Mouse (Mus musculus): ENCODE data around the gene Larp4b. TPM values are rescaled to one million over a fixed set of nuclear protein-coding genes. Genes with fewer than 3 reads are reported as not detected.

Gene Larp4b
- polyA plus RNA-seq, 1 experiment from 2014 or later = 25.9 TPM

DNA sequence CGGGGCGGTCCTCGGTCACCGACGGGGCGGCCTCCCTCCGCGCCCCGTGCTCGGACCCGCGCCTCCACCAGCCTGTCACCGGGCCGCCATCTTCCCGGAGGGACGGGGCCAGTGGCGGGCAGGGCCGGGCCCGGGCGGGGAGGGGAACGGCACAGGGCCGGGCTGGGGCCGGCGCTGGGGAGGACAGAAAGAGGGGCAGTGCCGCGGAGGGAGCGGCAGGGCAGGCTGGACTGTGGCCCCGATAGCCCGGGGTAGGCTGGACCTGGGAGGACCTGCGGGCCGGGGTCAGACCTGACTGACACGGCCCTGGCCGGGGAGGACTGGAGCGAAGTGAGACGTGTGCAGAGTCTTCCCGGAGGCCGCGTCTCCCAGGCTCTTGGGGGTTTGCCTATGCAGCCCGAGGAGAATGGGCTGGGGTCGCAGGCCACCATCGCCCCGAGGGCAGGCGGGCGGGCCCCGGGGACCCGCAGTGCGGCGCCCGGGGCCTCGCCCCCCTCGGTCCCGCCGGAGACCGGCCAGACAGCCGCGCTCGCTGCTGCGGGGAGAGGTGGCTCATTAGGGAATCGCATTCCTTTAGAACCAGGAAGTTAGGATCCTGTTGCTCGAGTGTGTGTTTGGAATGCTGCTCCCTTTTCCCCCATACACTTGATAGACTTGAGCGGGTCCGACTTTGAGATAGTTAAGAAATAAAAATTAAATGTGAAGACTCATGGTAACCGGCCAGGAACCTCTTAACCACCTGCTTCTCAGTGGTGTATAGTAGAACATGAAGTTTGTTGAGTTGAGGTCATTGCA is 702 bp downstream of the Larp4b start:
- under 1% methylated on average over 63 of the region's 63 CpGs for WGBS
- DNase-seq (ENCODE audit: low spot score) = peak; percentile 61
- Histone ChIP-seq H3K9me3 (no peaks in the 10 kb centered on the region), H3K27ac (peak overlapping the region; percentile 95), H3K27me3 (ENCODE audit: insufficient read depth, poor library complexity, severe bottlenecking) (no peaks in the 10 kb centered on the region), H3K4me3 (peak overlapping the region; percentile 100), H3K36me3 (no peaks in the 10 kb centered on the region), H3K4me1 (replicated peaks) (peaks cover 22% of the 10 kb centered on the region)

GRCm38 (mm10) chr13:9099289-9099688 is 5.6 kb downstream of the Larp4b start:
- Histone ChIP-seq H3K4me1 (replicated peaks) (peaks cover 19% of the 10 kb centered on the region), H3K27ac (no peak overlapping the region), H3K4me3 (no peak overlapping the region), H3K36me3 (no peaks in the 10 kb centered on the region), H3K9me3 (no peaks in the 10 kb centered on the region), H3K27me3 (ENCODE audit: insufficient read depth, poor library complexity, severe bottlenecking) (no peaks in the 10 kb centered on the region)
- 78% methylated on average over 5 of the region's 5 CpGs for WGBS
- DNase-seq (ENCODE audit: low spot score) = no peak

GRCm38 (mm10) chr13:9100517-9100916 is 6.8 kb downstream of the Larp4b start:
- Histone ChIP-seq H3K27me3 (ENCODE audit: insufficient read depth, poor library complexity, severe bottlenecking) (no peaks in the 10 kb centered on the region), H3K36me3 (no peaks in the 10 kb centered on the region), H3K4me3 (no peak overlapping the region), H3K9me3 (no peaks in the 10 kb centered on the region), H3K4me1 (replicated peaks) (peaks cover 7% of the 10 kb centered on the region), H3K27ac (no peak overlapping the region)
- WGBS = 91% methylated on average over 2 of the region's 2 CpGs
- no peak for DNase-seq (ENCODE audit: low spot score)

DNA sequence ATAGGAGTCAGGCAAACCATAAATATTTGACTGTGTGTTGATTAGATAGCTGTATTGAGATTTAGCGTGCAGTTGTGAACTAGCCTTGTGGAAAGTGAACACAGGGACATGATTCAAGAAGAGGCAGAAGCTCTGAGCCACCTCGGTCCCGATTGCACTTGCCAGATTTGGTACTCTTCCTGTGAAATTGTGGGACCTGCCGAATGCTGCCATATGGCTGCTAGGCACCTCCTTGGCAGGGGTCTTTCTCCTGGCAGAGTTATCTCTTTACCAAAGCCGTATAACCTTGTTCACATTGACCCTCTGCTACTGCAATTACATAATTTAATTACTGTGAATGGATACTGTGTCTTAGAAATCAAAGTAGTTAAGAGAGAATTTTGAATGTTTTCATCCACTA is 12.6 kb downstream of the Larp4b start:
- Histone ChIP-seq H3K4me3 (no peak overlapping the region), H3K9me3 (no peaks in the 10 kb centered on the region), H3K27me3 (ENCODE audit: insufficient read depth, poor library complexity, severe bottlenecking) (no peaks in the 10 kb centered on the region), H3K4me1 (replicated peaks) (no peaks in the 10 kb centered on the region; the same call in 1 of the 2 replicates), H3K36me3 (0 out of 2 replicates have a peak, but pooled peaks cover 5% of the 10 kb centered on the region), H3K27ac (no peak overlapping the region)
- no peak for DNase-seq (ENCODE audit: low spot score)
- 88% methylated on average over 5 of the region's 5 CpGs for WGBS

GRCm38 (mm10) chr13:9106992-9107858 is 13.5 kb downstream of the Larp4b start:
- Histone ChIP-seq H3K27me3 (ENCODE audit: insufficient read depth, poor library complexity, severe bottlenecking) (no peaks in the 10 kb centered on the region), H3K27ac (no peak overlapping the region), H3K4me1 (replicated peaks) (no peaks in the 10 kb centered on the region; the same call in 1 of the 2 replicates), H3K9me3 (no peaks in the 10 kb centered on the region), H3K36me3 (0 out of 2 replicates have a peak, but pooled peaks cover 9% of the 10 kb centered on the region), H3K4me3 (no peak overlapping the region)
- WGBS = 83% methylated on average over 2 of the region's 2 CpGs
- no peak for DNase-seq (ENCODE audit: low spot score)

DNA sequence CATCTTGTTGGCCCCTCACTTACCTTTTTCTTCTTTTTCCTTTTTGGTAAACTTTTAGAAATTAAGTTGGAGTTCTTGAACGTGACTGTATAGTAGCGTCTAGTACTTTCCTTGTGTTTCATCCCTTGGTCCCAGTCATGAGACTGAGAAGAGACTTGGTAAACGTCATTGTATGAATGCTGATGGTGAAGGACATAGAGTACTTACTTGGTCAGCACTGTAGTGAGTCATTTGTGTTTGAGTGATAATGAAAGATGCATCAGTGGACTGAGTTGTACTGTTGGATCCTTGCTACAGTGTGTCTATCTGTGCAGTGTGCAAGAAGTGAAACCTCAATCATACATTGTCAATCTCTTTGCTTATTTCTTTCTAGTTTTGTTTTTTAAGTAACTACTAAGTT is 20.1 kb downstream of the Larp4b start:
- 94% methylated on average over 3 of the region's 3 CpGs for WGBS
- no peak overlapping the region for H3K27ac ChIP-seq
- no peaks in the 10 kb centered on the region for H3K4me1 ChIP-seq (replicated peaks)
- H3K4me3 ChIP-seq = no peak overlapping the region
- no peaks in the 10 kb centered on the region for H3K27me3 ChIP-seq (ENCODE audit: insufficient read depth, poor library complexity, severe bottlenecking)
- DNase-seq (ENCODE audit: low spot score) = no peak
- H3K9me3 ChIP-seq = no peaks in the 10 kb centered on the region
- H3K36me3 ChIP-seq = peaks cover 18% of the 10 kb centered on the region; the same call in 1 of the 2 replicates

DNA sequence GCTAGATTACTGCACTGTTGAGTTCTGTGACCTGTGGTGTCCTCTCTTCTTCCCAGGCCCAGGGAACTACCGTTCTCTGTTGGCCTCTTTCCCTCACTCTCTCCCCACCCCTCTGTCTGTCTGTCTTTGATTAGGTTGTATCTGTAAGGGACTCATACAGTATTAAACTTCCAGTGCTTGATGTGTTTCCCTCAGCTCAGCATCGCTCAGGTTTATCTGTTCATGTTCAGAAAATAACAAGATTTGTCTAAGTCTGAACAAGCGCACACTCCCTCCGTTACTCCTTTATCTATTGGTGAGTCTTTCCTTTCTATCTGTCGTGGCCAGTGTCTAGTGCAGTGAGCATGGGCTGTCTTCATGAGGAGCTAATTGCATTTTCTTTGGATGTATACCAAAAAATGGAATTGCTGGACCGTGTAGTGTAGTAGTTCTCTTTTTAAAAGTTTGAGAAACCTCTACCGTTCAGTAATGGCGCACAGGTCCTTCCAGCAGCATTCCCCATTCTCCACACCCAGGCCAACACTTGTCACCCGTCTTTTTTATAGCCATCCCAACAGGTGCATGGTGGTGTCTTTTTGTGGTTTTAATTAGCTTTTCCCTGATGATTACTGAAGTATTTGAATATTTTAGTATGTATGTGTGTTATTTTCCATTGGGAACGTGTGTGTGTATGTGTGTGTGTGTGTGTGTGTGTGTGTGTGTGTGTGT is 27.3 kb downstream of the Larp4b start:
- no peak overlapping the region for H3K27ac ChIP-seq
- peaks cover 56% of the 10 kb centered on the region for H3K36me3 ChIP-seq
- DNase-seq (ENCODE audit: low spot score) = no peak
- H3K4me3 ChIP-seq = no peak overlapping the region
- no peaks in the 10 kb centered on the region for H3K4me1 ChIP-seq (replicated peaks)
- WGBS = 89% methylated on average over 10 of the region's 10 CpGs
- H3K9me3 ChIP-seq = no peaks in the 10 kb centered on the region
- no peaks in the 10 kb centered on the region for H3K27me3 ChIP-seq (ENCODE audit: insufficient read depth, poor library complexity, severe bottlenecking)

GRCm38 (mm10) chr13:9122045-9122444 is 28.4 kb downstream of the Larp4b start:
- no peaks in the 10 kb centered on the region for H3K9me3 ChIP-seq
- no peak for DNase-seq (ENCODE audit: low spot score)
- no peak overlapping the region for H3K27ac ChIP-seq

GRCm38 (mm10) chr13:9125193-9125592 is 31.5 kb downstream of the Larp4b start:
- Histone ChIP-seq H3K27ac (no peak overlapping the region), H3K4me3 (no peak overlapping the region), H3K9me3 (no peaks in the 10 kb centered on the region), H3K27me3 (ENCODE audit: insufficient read depth, poor library complexity, severe bottlenecking) (no peaks in the 10 kb centered on the region), H3K36me3 (peaks cover 79% of the 10 kb centered on the region), H3K4me1 (replicated peaks) (no peaks in the 10 kb centered on the region)
- DNase-seq (ENCODE audit: low spot score) = no peak
- WGBS = 93% methylated on average over 7 of the region's 7 CpGs

More at GRCm38 (mm10) chr13:9122045-9122444, 28.4 kb downstream of the Larp4b start:
- H3K36me3 ChIP-seq = peaks cover 64% of the 10 kb centered on the region
- no peaks in the 10 kb centered on the region for H3K4me1 ChIP-seq (replicated peaks)
- WGBS = 92% methylated on average over 4 of the region's 4 CpGs
- no peaks in the 10 kb centered on the region for H3K27me3 ChIP-seq (ENCODE audit: insufficient read depth, poor library complexity, severe bottlenecking)
- H3K4me3 ChIP-seq = no peak overlapping the region

DNA sequence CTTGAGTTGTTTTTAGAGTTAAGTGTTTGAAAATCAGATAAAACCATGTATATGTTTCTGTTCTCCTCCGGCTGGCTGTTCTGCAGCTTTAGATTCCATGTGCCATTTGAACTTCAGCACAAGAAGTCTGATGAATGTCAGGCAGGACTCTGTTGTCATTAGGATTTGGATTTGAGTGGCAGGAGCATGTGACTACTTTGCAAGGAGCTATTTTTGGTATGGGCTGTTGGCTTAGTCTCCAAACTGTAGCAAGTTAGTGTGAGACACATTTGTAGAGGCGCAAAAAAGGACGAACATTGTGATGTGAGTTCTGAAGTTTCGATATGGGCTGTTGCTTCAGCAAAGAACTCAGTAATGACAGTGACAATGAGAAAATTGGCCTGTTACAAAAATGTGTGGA is 34.0 kb downstream of the Larp4b start:
- Histone ChIP-seq H3K27ac (no peak overlapping the region), H3K4me3 (no peak overlapping the region), H3K4me1 (replicated peaks) (no peaks in the 10 kb centered on the region), H3K9me3 (no peaks in the 10 kb centered on the region), H3K27me3 (ENCODE audit: insufficient read depth, poor library complexity, severe bottlenecking) (no peaks in the 10 kb centered on the region), H3K36me3 (peaks cover 83% of the 10 kb centered on the region)
- DNase-seq (ENCODE audit: low spot score) = no peak
- 94% methylated on average over 4 of the region's 4 CpGs for WGBS

DNA sequence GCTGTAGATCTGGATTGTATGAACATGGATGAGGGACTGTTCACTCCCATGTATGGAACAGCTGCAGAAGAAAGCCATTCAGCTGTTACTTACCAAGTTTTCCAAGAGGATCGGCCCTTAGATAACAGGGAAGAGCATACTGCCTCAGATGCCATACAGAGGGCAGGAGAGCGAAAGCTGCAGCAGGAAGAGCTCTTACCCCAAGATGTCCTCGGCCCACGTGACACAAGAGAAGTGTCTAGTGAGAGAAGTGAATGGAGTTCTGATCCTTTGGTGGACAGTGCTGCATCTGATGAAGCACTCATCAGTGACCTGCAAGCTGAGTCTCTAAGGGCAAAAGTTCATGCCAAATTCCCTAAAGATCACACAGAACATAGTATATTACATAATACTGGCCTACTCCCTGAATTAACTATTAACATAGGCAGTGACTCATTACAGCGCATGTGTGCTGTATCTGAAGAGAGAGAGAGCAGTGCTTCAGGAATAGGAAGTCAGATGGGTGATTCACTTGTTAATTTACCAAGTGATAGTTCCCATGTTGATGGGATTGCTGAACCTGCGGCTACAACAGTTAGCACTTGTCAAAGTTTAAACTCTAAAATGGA is 35.1 kb downstream of the Larp4b start:
- Histone ChIP-seq H3K36me3 (peaks cover 73% of the 10 kb centered on the region), H3K4me1 (replicated peaks) (no peaks in the 10 kb centered on the region), H3K27me3 (ENCODE audit: insufficient read depth, poor library complexity, severe bottlenecking) (no peaks in the 10 kb centered on the region), H3K27ac (no peak overlapping the region), H3K4me3 (no peak overlapping the region), H3K9me3 (no peaks in the 10 kb centered on the region)
- DNase-seq (ENCODE audit: low spot score) = no peak
- WGBS = 94% methylated on average over 6 of the region's 6 CpGs

DNA sequence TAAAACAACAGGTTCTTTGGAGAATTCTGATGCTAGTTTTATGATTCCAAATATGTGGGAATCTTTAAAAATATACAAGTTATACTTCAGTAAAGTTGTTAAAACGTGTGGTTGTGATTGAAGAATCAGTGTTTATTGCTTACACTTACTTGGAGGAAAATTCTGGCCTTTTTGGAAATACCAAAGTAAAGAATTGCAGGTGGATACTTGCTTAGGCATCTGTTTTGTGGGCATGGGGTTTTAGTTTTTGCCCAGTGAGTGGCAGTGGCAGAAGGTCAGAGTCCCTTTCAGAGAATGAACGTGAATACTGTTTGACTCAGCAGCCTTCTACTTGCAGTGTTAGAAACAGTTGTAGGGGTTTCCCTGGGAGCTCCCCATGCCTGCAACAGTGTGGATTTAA is 40.7 kb downstream of the Larp4b start:
- Histone ChIP-seq H3K4me1 (replicated peaks) (no peaks in the 10 kb centered on the region), H3K9me3 (no peaks in the 10 kb centered on the region), H3K4me3 (no peak overlapping the region), H3K27ac (no peak overlapping the region), H3K27me3 (ENCODE audit: insufficient read depth, poor library complexity, severe bottlenecking) (no peaks in the 10 kb centered on the region), H3K36me3 (peaks cover 55% of the 10 kb centered on the region)
- 82% methylated on average over 2 of the region's 2 CpGs for WGBS
- no peak for DNase-seq (ENCODE audit: low spot score)

Data from hindbrain, embryonic 10.5 days (tissue).